Mouse (Mus musculus) cerebellum, adult 2 months (tissue): Measurements from ENCODE around the gene Gnaz.

ENCODE experiments used
- CTCF ChIP-seq: fragments of 200-500 bp; IDR thresholded peaks from 2 replicates; pipeline ENCODE4 v1.5.1; 2011; ENCODE audit warnings: low read depth, mild to moderate bottlenecking, control low read depth, low read length, moderate library complexity, borderline replicate concordance; ENCODE audit not compliant: insufficient read depth
- POLR2A ChIP-seq: fragments of 200-500 bp; IDR thresholded peaks from 2 replicates; pipeline ENCODE4 v1.6.1; 2011; ENCODE audit warnings: low read length, control low read depth, borderline replicate concordance; ENCODE audit not compliant: insufficient read depth

GRCm38 (mm10) chr10:74938410-74938809 lies 28.6 kb upstream of the Gnaz start:
- TF ChIP-seq CTCF = no peak; the same call in 1 of the 2 replicates
- no peak for TF ChIP-seq POLR2A
